Mouse (Mus musculus) heart, embryonic 11.5 days (tissue): ENCODE results near the gene Nfat5. TPM values are rescaled to one million over a fixed set of nuclear protein-coding genes. Genes with fewer than 3 reads are reported as not detected.

Experiments used
- ATAC-seq: fragments of 200-750 bp; cut with Nextera tagmentation; replicated peaks from 2 replicates; pipeline ENCODE4 v1.8.0; 2017; ENCODE audit warnings: moderate library complexity; ENCODE audit not compliant: insufficient number of reproducible peaks, low FRiP score, low TSS enrichment
- H3K27ac ChIP-seq: fragments of 300-500 bp; sonication (generic); 2 replicates; pipeline ENCODE4 v1.5.1; 2014; ENCODE audit warnings: mild to moderate bottlenecking, low read depth, low read length
- H3K27me3 ChIP-seq: fragments of 300-500 bp; sonication (generic); 2 replicates; pipeline ENCODE4 v1.6.1; 2014; ENCODE audit warnings: mild to moderate bottlenecking, low read length, mixed read lengths; ENCODE audit not compliant: control insufficient read depth, insufficient read depth
- H3K36me3 ChIP-seq: fragments of 300-500 bp; sonication (generic); 2 replicates; pipeline ENCODE4 v1.6.1; 2014; ENCODE audit warnings: mild to moderate bottlenecking, low read length, moderate library complexity, mixed read lengths; ENCODE audit not compliant: control insufficient read depth, insufficient read depth
- H3K4me1 ChIP-seq: fragments of 300-500 bp; sonication (generic); 2 replicates; pipeline ENCODE4 v1.6.1; 2014; ENCODE audit warnings: low read length; ENCODE audit not compliant: control insufficient read depth, insufficient read depth
- H3K4me2 ChIP-seq: fragments of 300-500 bp; sonication (generic); 2 replicates; pipeline ENCODE4 v1.6.1; 2014; ENCODE audit warnings: mild to moderate bottlenecking, moderate library complexity
- H3K4me3 ChIP-seq: fragments of 300-500 bp; sonication (generic); 2 replicates; pipeline ENCODE4 v1.5.1; 2014; ENCODE audit warnings: low read depth, low read length
- H3K9ac ChIP-seq: fragments of 300-500 bp; sonication (generic); 2 replicates; pipeline ENCODE4 v1.6.1; 2014; ENCODE audit warnings: mild to moderate bottlenecking, low read depth, low read length, moderate library complexity
- H3K9me3 ChIP-seq: fragments of 300-500 bp; sonication (generic); replicated peaks from 2 replicates; pipeline ENCODE4 v1.6.1; 2016; ENCODE audit warnings: low read length; ENCODE audit not compliant: control insufficient read depth
- WGBS: fragments of 180-500 bp; shearing (Covaris S2); extraction: QIAGEN DNeasy Blood & Tissue Kit; methylation state at CpG from one replicate; pipeline ENCODE4 v1.1.7; 2014; ENCODE audit not compliant: insufficient replicate concordance; 5-methylcytosine and 5-hydroxymethylcytosine counted together
- polyA plus RNA-seq: library from polyadenylated mRNA; unstranded; fragments of >200 nt; fragmentation: Nextera tagmentation; extraction: Ambion mirVana; gene quantifications from 2 replicates; pipeline ENCODE4 v1.2.1, GENCODE M21; 2014

Nfat5 gene
- polyA plus RNA-seq, 1 experiment from 2014 or later: 12.2 TPM

- no peak for ATAC-seq
- 82% methylated on average over 6 of the region's 6 CpGs for WGBS
- H3K27ac ChIP-seq: no peak overlapping the region
- H3K36me3 ChIP-seq: no peaks in the 10 kb centered on the region
- no peaks in the 10 kb centered on the region for H3K9me3 ChIP-seq
- no peak overlapping the region for H3K9ac ChIP-seq
- H3K27me3 ChIP-seq: no peaks in the 10 kb centered on the region
- no peak overlapping the region for H3K4me2 ChIP-seq
- no peak overlapping the region for H3K4me3 ChIP-seq
- peaks cover under 1% of the 10 kb centered on the region; the same call in 1 of the 2 replicates for H3K4me1 ChIP-seq
These were observed 33.1 kb upstream of the Nfat5 start for GRCm38 (mm10) chr8:107260120-107260519.

DNA sequence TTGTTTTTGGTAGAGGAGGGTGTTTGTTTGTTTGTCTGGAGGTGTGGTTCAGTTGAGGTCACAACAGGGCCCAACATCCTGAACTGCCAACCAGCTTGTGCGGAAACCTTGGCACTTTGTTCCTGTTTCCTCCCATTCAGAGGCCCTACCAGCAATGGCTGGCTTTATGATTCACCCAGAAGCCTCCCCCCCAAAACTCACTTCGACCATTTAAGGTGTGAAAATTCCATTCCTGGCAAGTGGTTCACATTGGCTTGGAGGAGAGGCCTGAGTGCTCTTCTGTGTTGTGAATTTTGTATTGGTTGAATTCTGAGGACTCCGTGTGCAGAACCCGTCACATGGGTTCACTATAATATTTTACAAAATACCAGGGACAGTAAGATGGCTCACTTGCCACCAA, 32.1 kb upstream of the Nfat5 start:
- Histone ChIP-seq H3K36me3 (no peaks in the 10 kb centered on the region), H3K4me2 (no peak overlapping the region), H3K9me3 (no peaks in the 10 kb centered on the region), H3K4me3 (no peak overlapping the region), H3K27me3 (no peaks in the 10 kb centered on the region), H3K4me1 (0 out of 2 replicates have a peak, but pooled peaks cover 3% of the 10 kb centered on the region), H3K9ac (no peak overlapping the region), H3K27ac (no peak overlapping the region)
- WGBS: 77% methylated on average over 4 of the region's 4 CpGs
- ATAC-seq: no peak

- no peak overlapping the region for H3K9ac ChIP-seq
- H3K4me1 ChIP-seq: 0 out of 2 replicates have a peak, but pooled peaks cover 3% of the 10 kb centered on the region
- ATAC-seq: no peak
- H3K4me3 ChIP-seq: no peak overlapping the region
- H3K27ac ChIP-seq: no peak overlapping the region
- no peaks in the 10 kb centered on the region for H3K27me3 ChIP-seq
- WGBS: 76% methylated on average over 8 of the region's 8 CpGs
- H3K9me3 ChIP-seq: no peaks in the 10 kb centered on the region
- H3K4me2 ChIP-seq: no peak overlapping the region
- no peaks in the 10 kb centered on the region for H3K36me3 ChIP-seq
These were observed 31.1 kb upstream of the Nfat5 start for GRCm38 (mm10) chr8:107262046-107262705.

GRCm38 (mm10) chr8:107265811-107266210, 27.5 kb upstream of the Nfat5 start:
- ATAC-seq: no peak
- Histone ChIP-seq H3K9me3 (no peaks in the 10 kb centered on the region), H3K4me2 (no peak overlapping the region), H3K27ac (no peak overlapping the region), H3K4me3 (no peak overlapping the region), H3K27me3 (no peaks in the 10 kb centered on the region), H3K9ac (no peak overlapping the region), H3K36me3 (no peaks in the 10 kb centered on the region), H3K4me1 (0 out of 2 replicates have a peak, but pooled peaks cover 3% of the 10 kb centered on the region)
- 70% methylated on average over 10 of the region's 10 CpGs for WGBS

GRCm38 (mm10) chr8:107268501-107268900, 24.8 kb upstream of the Nfat5 start:
- Histone ChIP-seq H3K36me3 (no peaks in the 10 kb centered on the region), H3K9me3 (no peaks in the 10 kb centered on the region), H3K4me2 (no peak overlapping the region), H3K4me3 (no peak overlapping the region), H3K27ac (no peak overlapping the region), H3K27me3 (no peaks in the 10 kb centered on the region), H3K4me1 (0 out of 2 replicates have a peak, but pooled peaks cover 3% of the 10 kb centered on the region), H3K9ac (no peak overlapping the region)
- no peak for ATAC-seq
- 54% methylated on average over 9 of the region's 9 CpGs for WGBS

- no peak for ATAC-seq
- Histone ChIP-seq H3K27me3 (no peaks in the 10 kb centered on the region), H3K9ac (no peak overlapping the region), H3K9me3 (no peaks in the 10 kb centered on the region), H3K4me3 (no peak overlapping the region), H3K36me3 (no peaks in the 10 kb centered on the region), H3K27ac (no peak overlapping the region), H3K4me1 (0 out of 2 replicates have a peak, but pooled peaks cover 3% of the 10 kb centered on the region), H3K4me2 (no peak overlapping the region)
These were observed 24.1 kb upstream of the Nfat5 start for GRCm38 (mm10) chr8:107269191-107269590.

GRCm38 (mm10) chr8:107269617-107270139, 23.6 kb upstream of the Nfat5 start:
- Histone ChIP-seq H3K27ac (no peak overlapping the region), H3K4me3 (no peak overlapping the region), H3K4me2 (no peak overlapping the region), H3K27me3 (no peaks in the 10 kb centered on the region), H3K9me3 (no peaks in the 10 kb centered on the region), H3K4me1 (0 out of 2 replicates have a peak, but pooled peaks cover 3% of the 10 kb centered on the region), H3K36me3 (no peaks in the 10 kb centered on the region), H3K9ac (no peak overlapping the region)
- WGBS: 52% methylated on average over 3 of the region's 3 CpGs
- ATAC-seq: no peak

DNA sequence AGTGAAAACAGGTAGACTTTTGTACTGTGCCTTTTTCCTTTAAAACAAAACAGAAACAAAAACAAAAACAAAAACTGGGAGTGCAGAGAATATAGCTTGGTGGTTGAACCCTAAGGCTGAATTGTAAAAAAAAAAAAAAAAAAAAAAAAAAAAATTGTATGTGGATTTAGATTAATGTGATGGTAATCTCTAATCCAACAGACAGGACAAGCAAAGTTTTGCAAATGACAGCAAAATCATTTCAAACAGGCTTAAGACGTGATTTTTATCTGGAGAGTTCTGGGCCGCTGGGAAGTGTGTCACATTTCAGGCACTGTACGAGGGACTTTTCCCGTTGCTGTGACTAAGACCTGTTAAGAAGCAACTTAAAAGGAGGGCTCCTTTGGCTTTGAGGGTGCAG, 23.0 kb upstream of the Nfat5 start:
- Histone ChIP-seq H3K27ac (no peak overlapping the region), H3K4me3 (no peak overlapping the region), H3K27me3 (no peaks in the 10 kb centered on the region), H3K9ac (no peak overlapping the region), H3K4me1 (0 out of 2 replicates have a peak, but pooled peaks cover 3% of the 10 kb centered on the region), H3K9me3 (no peaks in the 10 kb centered on the region), H3K36me3 (no peaks in the 10 kb centered on the region), H3K4me2 (no peak overlapping the region)
- 65% methylated on average over 4 of the region's 4 CpGs for WGBS
- ATAC-seq: no peak

DNA sequence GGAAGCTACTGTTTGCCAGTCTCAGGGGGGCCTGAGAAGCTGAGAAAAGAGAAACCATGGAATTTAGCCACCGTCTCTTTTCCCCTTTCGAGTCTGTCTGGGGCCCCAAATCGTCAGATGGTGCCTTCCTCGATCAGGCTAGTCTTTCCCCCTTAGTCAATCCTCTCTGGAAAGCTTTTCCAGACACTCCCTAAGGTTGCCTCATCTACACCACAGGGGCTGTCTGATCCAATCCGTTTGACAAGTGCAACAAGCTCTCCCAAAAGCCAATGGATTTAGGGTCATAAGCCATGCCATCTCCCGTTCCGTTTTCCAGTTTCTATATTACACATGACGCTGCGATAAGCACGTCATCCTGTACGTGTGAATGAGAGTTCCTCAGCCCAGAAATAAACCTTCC, 22.5 kb upstream of the Nfat5 start:
- Histone ChIP-seq H3K9me3 (no peaks in the 10 kb centered on the region), H3K4me2 (no peak overlapping the region), H3K27ac (no peak overlapping the region), H3K27me3 (no peaks in the 10 kb centered on the region), H3K36me3 (no peaks in the 10 kb centered on the region), H3K4me1 (no peaks in the 10 kb centered on the region), H3K4me3 (no peak overlapping the region), H3K9ac (no peak overlapping the region)
- no peak for ATAC-seq
- 70% methylated on average over 11 of the region's 11 CpGs for WGBS
